Mouse (Mus musculus) 3T3-L1 (cell line): ENCODE measurements around the gene Nat9.

ENCODE experiments used
- DNase-seq: peaks from one replicate; pipeline ENCODE4 v3.0.0-alpha.2; 2015; ENCODE audit warnings: low read depth, low spot score

Nat9 gene

GRCm38 (mm10) chr11:115155053-115155634 is 32.5 kb downstream of the Nat9 start:
- DNase-seq, result no peak

- DNase-seq, result peak; percentile 45
Measured at GRCm38 (mm10) chr11:115153699-115154292, 33.9 kb downstream of the Nat9 start.

- DNase-seq, result no peak
Measured at GRCm38 (mm10) chr11:115153088-115153487, 34.6 kb downstream of the Nat9 start.

- no peak for DNase-seq
Measured at GRCm38 (mm10) chr11:115151755-115152429, 35.8 kb downstream of the Nat9 start.

GRCm38 (mm10) chr11:115150741-115151254 is 36.9 kb downstream of the Nat9 start:
- DNase-seq, result no peak

- DNase-seq, result no peak
Measured at GRCm38 (mm10) chr11:115147813-115148212, 39.8 kb downstream of the Nat9 start.

- no peak for DNase-seq
Measured at GRCm38 (mm10) chr11:115141970-115142369, 45.7 kb downstream of the Nat9 start.

GRCm38 (mm10) chr11:115138597-115139262 is 48.9 kb downstream of the Nat9 start:
- DNase-seq, result peak; percentile 6

- no peak for DNase-seq
Measured at GRCm38 (mm10) chr11:115133800-115134199, 53.9 kb downstream of the Nat9 start, which contains the start of gene Cd300lf. TSS of gene Cd300lf (minus strand) at chr11:115133992.
